Mouse (Mus musculus): ENCODE measurements at regions not wholly inside any gene's neighbourhood (a gene's known extent, or its start where the extent isn't known, plus 50 kb on each side); places are given as distances from the start of the nearest gene placed in this dataset.
A peak's percentile ranks its signal among the peaks of the same experiment; 100 is the strongest.

DNA sequence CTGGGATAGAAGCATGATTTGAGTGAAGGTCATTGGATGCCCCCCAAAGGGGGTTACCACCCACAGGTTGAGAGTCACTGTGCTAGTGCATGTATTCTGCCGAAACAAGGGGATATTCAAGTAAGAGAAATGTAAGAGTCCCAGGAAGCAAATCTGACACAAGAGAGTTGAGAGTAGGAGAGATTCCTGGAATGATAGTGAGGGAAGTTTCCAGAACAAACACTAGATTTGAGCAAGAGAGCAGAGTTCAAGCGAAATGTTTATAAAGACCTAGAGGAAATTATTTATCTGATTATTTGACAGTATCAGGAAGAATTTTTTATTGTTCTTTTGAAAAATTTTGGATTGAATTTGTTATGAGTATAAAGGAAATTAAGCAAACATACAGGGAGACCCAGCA, 189.0 kb upstream of the Sash1 start:
- no peak for DNase-seq (ENCODE audit: low spot score in 2 of 2)

DNA sequence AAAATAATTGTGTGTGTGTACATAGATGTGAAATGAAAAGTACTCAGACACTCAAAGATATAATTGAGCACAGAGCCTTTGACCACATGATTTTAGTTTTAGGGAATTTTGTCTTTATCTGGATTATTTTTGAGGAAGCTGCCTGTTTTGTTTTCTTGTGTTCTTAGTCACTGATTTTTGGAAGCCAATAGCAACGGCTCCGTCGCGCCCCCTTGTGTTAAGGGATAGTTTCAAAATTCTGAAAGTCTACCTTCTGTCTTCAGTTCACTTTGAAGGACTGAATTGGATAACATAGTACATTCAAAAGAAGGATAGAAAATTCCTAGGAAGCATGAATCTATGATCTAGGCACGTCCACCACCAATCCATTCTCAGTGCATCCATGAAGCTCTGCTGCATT, 185.8 kb upstream of the Sash1 start:
- no peak for DNase-seq (ENCODE audit: low spot score in 2 of 2)

DNA sequence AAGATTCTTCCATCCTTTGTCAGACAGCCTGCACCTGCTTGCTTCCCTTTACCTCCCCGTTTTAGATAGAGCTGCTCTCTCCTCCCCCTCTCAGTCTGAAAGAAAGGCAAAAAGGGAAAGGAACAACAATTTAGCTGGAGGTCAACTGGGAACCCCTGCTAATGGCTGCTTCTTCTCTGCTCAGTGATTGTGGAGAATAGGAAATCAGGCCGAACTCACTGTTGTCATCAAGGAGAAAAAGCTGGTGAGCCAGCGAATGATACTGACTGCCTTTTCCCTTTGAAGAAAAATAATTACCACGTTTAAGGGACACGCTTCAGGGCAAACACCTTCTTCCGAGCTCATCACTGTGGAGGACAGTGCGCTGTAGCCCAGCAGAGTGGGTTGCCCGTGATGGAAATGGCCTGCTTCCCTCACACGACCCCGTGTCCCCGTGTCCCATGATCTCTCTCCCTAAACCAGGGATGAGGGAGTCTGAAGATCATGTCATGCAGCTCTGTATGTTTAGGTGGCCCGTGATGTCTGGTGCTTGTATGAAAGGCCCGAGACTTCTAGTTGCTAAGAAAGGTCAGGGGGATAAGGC, 183.8 kb upstream of the Sash1 start:
- no peak for DNase-seq (ENCODE audit: low spot score in 2 of 2)

DNA sequence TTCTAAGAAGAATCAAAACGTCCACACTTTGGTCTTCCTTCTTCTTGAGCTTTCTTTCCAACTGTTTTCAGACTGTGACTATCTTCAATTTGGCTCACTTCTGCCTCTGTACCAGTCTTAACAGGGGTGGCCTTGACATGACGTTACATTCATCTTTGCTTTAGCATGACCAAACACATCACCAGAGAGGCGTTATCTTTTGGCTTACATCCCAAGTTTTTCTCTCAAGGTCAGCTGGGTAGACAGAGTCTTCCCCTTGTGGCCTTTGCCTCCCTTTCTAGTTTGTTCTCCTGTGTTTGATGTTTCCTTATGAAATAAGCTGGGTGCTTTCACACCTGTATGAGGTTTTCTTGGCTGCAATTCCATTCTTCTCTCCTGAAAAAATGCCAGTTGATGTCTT, 180.7 kb upstream of the Sash1 start:
- no peak for DNase-seq (ENCODE audit: low spot score in 2 of 2)

DNA sequence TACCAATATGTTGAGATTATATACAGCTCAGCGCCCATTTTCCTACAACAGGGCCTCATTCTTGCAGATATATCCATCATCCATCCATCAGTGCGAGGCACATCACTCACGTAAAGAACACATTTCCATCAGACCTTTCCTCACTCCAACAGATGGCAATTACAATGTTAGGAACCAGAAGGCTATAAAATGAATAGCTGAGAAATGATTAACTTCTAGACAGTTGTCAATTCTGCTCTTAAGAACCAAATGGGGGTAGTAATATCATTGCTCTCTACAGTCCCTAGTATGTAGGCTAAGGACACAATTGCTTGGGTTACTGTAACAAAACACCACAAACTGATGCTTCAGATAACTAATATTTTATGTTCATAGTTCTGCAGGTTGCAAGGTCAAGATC, 176.1 kb upstream of the Sash1 start:
- no peak for DNase-seq (ENCODE audit: low spot score in 2 of 2)

DNA sequence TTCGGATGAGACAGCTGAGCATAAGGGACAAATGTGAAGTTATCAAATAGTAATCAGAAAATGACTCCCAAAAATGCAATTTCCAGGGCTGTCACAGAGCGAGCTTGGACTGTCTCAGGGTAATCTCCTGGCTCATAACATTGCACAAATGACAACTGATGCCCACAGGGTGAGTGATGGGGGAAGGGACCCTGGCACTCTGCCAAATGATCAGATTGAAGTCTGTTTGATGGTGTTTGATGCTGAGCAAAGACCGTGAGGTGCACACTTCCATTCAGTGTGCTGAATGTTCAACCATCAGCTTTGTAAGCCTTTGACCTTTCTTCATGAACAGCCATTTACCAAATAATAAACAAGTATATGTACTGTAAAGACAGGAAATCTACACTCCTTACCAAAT, 169.4 kb upstream of the Sash1 start:
- DNase-seq (ENCODE audit: low spot score in 2 of 2): no peak

DNA sequence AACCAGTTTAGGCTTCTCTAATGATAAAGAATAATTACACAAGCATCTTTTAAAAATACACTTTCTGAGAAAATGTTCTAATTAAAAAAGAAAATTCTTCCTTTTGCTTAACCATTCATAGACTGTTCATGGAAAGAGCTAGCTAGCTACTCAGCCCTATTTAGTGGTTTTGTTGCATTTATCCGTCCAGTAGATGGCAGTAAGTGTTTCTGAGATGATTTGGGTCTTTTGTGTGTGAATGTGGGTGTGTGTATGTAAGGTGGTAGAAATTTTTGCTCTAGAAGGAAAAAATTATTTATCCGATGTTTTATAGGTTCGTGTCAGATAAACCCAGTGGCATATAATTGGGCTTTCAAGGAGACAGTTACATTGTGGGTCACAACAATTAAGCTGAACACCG, 167.5 kb upstream of the Sash1 start:
- no peak for DNase-seq (ENCODE audit: low spot score in 2 of 2)

DNA sequence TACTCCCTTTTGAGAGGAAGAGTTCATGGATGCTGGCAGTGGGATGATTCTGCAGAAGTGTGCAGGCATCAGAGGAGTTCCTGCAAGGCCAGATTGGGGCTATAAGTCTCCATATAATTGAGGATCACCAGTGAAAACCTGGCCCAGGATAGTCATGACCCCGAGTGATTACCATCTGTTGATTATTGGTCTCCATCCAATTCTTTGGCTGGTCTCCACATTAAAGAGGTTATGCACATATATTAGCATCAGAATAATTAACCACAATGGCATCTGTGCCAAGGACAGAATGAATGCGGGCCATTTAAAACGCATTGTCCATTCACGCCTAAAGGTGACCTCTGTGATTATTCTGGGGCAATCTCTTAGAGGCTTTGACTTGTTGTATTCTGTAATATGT, 161.5 kb upstream of the Sash1 start:
- DNase-seq (ENCODE audit: low spot score in 2 of 2): no peak

DNA sequence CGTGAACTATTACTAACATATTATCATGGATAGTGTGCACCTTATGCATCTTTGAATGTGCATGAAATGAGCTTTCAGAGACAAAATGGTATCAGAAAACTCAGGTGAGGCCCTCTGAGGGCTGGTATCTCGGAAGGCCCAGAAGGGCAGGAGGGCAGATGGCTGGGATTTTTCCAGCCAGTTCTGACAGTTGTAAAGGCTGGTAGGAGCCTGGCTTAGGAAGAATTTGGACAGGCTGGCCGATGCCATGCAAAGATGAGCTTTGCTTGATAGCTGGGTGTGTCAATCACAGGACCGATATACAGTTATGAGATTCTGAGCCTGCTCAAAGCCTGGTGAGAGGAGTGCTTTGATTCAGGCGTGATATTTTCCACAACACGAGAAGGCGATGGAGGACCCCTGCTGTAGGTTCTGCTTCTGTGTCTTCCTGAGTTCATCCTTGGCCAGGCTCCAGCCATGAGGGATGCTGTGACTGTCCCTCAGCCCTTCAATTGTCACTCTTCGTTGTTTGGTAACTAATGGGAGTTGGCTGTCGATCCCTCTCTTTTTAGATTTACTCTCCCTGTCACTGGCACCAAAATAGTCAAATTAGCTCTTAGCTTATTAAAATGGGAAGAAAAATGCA, 159.0 kb upstream of the Sash1 start:
- DNase-seq (ENCODE audit: low spot score in 2 of 2): no peak

DNA sequence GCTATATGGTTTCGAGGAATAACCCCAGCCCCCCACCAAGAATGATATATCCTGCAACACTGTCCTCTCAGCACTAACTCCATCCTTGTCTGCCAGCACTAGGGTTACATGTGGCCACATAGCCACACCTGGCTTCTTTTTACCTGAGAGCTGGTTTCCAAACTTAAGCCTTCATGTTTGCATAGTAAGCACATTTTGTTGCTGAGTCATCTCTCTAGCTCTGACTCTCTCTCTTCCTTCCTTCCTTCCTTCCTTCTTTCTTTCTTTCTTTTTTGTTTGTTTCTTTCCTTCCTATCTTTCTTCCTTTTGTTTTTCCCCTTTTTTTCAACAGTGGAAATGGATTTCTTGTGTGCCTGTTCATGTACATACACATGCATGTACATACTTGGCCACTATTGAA, 157.6 kb upstream of the Sash1 start:
- no peak for DNase-seq (ENCODE audit: low spot score in 2 of 2)

DNA sequence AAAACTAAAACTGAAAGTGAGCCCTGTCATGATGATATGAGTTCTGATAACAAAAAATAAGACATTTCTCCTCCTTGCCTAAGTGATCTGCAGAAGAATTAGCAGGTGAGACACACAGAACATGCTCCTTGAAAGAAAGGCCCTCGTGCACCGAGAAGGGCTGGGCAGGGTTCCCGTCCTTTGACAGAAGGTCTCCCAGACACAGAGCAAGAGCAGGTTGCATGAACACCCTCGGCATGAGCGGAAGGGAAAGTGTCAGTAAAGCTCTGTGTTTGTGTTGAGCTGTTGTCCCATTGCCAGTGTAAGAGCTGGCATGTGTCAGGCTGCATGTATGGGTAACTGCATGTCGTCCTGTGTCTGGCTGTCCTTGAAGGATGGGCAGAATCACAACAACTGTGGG, 144.6 kb upstream of the Sash1 start:
- no peak for DNase-seq (ENCODE audit: low spot score in 2 of 2)

DNA sequence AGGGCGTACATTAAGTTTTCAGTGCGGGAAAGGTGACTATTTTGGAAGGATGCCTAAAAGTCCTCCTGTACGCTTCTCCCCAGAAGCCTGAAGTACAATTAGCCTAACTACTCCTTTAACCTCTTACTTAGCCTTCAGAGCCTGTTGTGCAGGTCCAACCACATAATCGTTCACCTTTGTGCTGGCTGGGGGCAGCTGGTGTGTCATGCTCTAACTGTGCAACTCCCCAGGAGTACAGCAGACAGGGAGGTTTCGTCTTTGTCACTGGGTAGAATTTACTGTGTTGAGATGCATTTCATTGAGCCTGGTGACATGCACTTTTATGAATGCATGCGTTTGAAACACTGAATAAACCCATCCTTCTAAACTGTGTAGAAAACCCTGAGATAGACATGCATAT, 143.6 kb upstream of the Sash1 start:
- DNase-seq (ENCODE audit: low spot score in 2 of 2): no peak

DNA sequence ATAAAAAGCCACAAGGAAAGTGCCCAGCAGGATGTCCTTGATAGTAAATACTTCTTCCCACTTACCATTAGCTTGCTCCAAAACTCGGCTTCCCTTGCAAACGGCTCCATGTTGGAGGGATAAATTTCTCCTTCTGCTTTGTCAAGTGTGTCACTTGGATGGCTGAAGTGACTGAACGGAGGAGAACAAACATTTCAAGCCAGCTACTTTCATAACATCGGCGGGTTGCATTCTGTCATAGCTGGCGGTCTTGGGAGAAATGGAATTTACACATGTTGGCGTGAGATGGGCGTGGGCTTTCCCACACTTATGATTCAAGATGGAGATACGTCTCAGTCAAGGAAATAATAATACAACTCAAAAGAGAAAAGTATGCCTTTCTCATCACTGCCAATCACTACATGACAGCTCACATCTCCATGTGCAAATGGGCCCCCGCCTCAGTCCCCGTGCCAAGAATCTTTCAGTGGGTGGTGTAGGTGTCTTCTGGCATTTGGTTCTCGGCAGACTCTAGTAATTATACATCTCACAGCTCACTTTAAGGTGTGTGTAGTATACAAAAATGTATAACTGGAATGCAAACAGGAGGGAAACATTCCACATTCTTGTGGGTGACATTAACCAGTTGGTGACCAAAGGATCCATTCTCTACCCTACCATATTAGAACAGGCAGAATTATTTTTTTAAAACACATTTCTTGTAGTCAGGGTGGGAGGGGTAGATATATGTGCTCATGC, 141.4 kb upstream of the Sash1 start:
- DNase-seq (ENCODE audit: low spot score in 2 of 2): peak in 1 of 2 experiments; percentile 9

DNA sequence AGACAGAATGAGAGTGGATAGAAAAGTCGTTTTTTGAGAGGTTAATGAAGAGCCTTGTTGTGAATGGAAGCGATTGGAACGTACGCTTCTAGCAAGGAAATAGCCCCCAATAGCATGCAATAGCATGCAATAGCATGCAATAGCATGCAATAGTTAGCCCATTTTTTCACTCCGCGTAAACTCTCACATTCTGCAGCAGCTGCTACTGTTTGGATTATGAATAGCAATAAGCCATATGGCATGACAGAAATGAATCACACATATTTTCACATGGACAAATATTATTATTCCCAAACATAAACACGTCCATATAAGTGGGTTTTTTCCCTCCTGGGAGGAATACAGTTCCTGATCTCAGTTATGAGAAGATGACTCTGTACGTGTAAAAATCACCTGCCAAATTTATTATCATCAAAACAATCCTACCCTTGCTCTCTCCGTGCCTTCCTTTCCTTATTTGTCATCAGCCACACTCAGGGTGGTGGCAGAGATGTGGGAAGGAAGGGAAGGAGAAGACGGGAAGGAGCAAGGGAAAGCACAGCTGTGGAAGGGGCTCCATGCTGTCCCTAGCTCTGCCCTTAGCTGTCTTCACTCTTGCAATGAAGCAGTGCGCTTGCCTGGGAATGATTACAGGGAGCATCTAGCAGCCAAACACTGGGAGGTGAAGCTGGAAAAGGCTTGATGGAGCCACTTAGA, 129.1 kb upstream of the Sash1 start:
- DNase-seq (ENCODE audit: low spot score in 2 of 2): no peak

DNA sequence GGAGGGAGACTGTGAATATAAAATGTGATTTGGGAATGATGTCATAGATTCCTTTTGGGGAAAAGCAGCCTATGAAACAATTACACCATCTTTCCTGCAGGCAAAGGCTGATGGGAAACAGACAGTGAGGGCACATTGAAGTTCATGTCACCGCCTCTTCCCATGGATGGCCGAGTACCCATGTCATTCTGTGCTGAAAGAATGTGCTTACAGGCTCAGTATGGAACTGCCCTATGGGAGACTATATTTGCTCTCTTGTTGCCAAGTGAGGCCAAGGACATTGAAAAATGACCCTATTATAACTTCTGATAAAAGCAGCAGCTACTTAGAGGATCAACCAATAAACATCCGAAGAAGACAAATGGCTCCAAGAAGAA, 127.7 kb upstream of the Sash1 start:
- no peak for DNase-seq (ENCODE audit: low spot score in 2 of 2)

DNA sequence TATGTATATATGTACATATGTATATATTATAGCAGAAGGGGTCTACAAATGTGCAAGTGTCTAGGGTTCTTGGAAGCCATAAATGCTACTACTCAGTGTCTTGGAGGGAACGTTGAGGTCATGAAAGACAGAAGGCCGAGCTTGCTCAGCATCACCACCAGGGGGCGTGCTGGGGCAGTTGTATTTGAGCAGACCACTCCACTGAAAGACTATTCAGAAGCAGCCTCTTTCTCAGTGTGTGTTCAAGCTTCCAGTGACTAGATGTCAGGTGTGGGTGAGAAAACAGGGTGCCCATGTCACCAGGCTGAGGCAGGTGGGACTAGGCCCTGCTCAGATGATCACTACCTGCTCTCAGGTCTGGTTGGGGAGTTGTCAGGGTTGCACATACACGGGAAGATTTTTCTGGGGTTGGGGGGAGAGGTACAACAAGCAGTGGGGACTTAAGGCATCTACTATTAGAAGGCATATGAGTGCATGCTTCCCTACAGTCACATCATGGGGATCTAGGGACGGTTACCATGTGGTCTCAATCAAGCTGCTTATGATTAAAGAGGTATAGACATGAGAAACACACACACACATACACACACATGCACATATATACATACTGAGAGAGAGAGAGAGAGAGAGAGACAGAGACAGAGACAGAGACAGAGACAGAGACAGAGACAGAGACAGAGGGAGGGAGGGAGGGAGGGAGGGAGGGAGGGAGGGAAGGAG, 127.1 kb upstream of the Sash1 start:
- peak in 1 of 2 experiments; percentile 55 for DNase-seq (ENCODE audit: low spot score in 2 of 2)

DNA sequence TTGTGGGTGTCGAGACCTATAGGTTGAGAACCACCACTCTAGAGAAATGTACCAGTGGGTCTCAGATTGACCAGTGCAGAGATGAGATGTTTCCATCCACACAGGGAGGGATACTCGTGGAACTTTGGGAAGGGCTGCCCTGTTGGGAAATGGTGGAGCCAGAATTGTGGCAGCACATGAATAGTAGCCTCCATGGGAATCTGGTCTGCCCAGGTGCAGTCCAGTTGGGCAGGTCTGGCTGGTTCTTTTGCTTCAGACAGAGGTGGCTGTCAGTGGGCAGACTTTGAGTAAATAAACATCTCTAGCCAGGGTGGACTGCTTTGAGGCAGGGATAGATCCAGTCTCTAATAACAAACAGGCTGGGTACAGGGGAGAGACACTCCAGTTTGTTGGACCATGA, 126.0 kb upstream of the Sash1 start:
- no peak for DNase-seq (ENCODE audit: low spot score in 2 of 2)

DNA sequence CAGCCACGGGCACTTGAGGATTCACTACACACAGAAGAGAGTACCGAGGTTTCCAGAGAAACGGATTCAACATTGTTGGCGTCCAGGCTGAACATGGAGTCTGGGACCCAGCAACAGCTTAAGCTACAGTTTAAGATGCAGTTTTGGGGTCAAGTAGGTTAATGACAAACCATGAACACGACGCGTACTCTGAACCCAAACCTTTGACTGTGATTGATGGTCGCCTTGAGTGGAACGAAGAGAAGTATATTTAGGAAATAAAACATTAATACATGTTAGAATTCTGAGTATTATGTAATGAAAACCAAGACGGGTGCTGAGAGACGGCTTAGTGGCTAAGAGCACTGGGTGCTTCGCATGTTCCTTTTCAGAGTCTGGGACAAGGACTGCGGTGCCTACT, 124.3 kb upstream of the Sash1 start:
- no peak for DNase-seq (ENCODE audit: low spot score in 2 of 2)

DNA sequence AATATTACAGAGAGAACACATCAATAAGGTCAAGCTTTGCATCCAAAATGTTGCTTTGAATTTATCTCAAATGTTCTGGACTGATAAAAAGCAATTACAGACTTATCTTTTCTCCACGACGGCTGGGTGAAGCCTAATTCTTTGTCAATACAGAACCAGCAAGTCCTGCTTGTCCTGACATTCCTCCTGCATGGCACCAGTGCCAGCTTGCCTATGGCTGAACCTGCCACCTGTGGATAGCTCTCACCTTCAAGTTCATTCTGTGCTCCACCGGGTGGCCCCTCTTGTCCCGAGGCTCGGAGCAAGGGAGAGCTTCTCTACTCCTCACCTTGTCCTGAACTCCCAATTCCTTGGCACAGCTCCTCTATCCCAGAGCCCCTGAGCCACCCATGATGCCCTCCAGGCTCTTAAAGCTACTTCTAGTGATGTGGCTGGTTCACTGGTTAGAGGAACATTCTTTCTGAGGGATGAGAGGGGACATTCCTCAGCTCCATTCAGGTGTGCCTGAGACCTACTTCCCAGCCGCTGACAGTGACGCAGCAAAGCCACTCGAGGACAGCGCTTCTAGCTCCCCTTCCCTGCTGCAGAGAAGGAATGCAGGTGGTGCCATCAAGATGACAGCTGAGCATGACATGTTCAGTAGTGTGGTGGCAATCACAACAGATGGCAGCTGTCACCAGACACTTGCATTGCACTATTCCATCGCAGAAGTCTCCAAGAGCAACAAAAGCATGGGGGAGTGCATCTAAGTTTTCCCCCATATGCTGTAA, 119.5 kb upstream of the Sash1 start:
- no peak for DNase-seq (ENCODE audit: low spot score in 2 of 2)

DNA sequence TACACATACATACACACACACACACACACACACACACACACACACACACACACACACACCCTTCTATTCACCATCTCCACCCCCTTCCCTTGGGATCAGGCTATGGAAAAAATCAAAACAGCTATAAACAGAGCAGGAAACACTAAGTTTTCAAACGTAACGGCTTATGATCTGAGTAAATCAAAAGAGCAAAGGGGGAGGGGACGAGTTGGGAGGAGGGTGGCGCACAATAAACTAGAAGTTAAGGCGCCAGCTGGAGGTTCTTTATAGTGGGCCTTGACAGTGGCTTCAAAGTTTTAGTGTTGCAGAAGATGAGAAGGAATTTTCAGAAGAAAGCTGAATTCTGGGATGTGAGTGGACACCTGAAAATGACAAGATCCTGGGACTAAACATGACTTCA, 116.4 kb upstream of the Sash1 start:
- no peak for DNase-seq (ENCODE audit: low spot score in 2 of 2)

DNA sequence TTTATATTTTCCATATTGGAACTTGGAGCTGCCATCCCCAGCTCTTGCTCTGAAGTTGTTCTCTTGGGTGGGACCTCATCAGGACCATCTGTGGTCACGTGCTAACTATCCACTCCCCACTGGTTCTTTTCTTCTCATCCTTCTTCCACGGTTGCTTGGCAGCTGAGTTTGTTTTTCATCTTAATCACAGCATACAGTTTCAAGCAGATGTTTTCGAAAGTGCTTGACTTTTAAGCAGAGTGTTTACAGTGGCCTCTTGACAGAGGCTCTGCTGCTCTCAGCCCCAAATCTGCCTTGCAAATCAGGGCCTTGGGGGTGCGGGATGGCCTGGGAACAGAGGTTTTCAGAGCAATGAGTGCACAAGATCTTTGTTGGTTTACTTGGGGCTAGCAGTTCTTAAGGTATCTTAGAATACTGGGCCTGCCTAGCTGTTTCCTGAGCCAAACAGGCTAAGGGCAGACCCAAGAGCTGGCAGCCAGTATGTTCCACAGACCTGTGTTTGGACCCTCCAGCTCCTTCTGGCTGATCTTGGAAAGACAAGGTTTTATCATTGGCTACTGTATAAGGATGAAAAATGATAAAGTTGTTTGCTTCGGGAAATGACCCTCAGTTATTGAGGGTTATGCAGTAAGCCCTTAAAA, 113.0 kb upstream of the Sash1 start:
- DNase-seq (ENCODE audit: low spot score in 2 of 2): no peak

All from frontal cortex, postnatal 25 days (tissue).